Mouse (Mus musculus) liver, embryonic 16.5 days (tissue): Measurements from ENCODE around the gene 4933415A04Rik. TPM values are rescaled to one million over a fixed set of nuclear protein-coding genes. Genes with fewer than 3 reads are reported as not detected.

ENCODE experiments used
- ATAC-seq: fragments of 200-750 bp; cut with Nextera tagmentation; 2 replicates; pipeline ENCODE4 v1.8.0; 2017; ENCODE audit warnings: low read depth, mild to moderate bottlenecking, moderate number of reproducible peaks, moderate library complexity
- H3K27ac ChIP-seq: fragments of 300-500 bp; sonication (generic); 2 replicates; pipeline ENCODE4 v1.5.1; 2014; ENCODE audit warnings: mild to moderate bottlenecking, low read length
- H3K27me3 ChIP-seq: fragments of 300-500 bp; sonication (generic); 2 replicates; pipeline ENCODE4 v1.6.1; 2014; ENCODE audit warnings: low read depth, low read length, mixed read lengths; ENCODE audit not compliant: control insufficient read depth, insufficient read depth
- H3K36me3 ChIP-seq: fragments of 300-500 bp; sonication (generic); 2 replicates; pipeline ENCODE4 v1.6.1; 2014; ENCODE audit warnings: mild to moderate bottlenecking; ENCODE audit not compliant: control insufficient read depth, insufficient read depth
- H3K4me1 ChIP-seq: fragments of 300-500 bp; sonication (generic); 2 replicates; pipeline ENCODE4 v1.6.1; 2014; ENCODE audit warnings: low read depth, low read length, mixed read lengths; ENCODE audit not compliant: control insufficient read depth
- H3K4me2 ChIP-seq: fragments of 300-500 bp; sonication (generic); 2 replicates; pipeline ENCODE4 v1.6.1; 2014; ENCODE audit warnings: low read depth, low read length, mixed read lengths
- H3K4me3 ChIP-seq: fragments of 300-500 bp; sonication (generic); 2 replicates; pipeline ENCODE4 v1.5.1; 2014; ENCODE audit warnings: low read depth, mild to moderate bottlenecking, low read length
- H3K9ac ChIP-seq: fragments of 300-500 bp; sonication (generic); 2 replicates; pipeline ENCODE4 v1.6.1; 2014; ENCODE audit warnings: low read depth, low read length
- H3K9me3 ChIP-seq: fragments of 300-500 bp; sonication (generic); replicated peaks from 2 replicates; pipeline ENCODE4 v1.6.1; 2016; ENCODE audit warnings: low read length; ENCODE audit not compliant: control insufficient read depth
- WGBS: fragments of 180-500 bp; shearing (Covaris S2); extraction: QIAGEN DNeasy Blood & Tissue Kit; methylation state at CpG from one replicate; pipeline ENCODE4 v1.1.7; 2014; ENCODE audit not compliant: insufficient replicate concordance; 5-methylcytosine and 5-hydroxymethylcytosine counted together
- polyA plus RNA-seq: library from polyadenylated mRNA; unstranded; fragments of >200 nt; fragmentation: Nextera tagmentation; extraction: Ambion mirVana; gene quantifications from 2 replicates; pipeline ENCODE4 v1.2.1, GENCODE M21; 2015

4933415A04Rik gene
- polyA plus RNA-seq, 1 experiment from 2014 or later: 0.71 TPM

DNA sequence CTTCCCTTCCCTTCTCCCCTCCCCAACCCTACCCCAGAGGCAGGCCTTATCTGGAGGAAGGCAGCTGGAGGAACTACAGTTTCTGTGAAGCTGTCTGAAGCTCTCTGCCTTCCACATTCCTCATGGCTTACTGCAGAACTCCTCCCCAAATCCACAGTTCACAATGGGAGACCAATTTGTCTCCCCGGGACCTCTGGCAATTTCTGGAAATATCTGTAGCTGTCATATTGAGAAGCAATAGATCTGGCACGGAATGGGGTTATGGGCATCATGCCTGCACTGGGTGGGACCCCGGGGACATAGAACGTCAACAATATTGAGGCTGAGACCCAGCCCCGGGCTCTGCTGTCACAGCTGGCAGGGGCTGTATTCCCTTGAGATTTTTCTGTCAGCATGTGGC, 31.1 kb downstream of the 4933415A04Rik start:
- H3K27ac ChIP-seq: no peak overlapping the region
- no peaks in the 10 kb centered on the region; the same call in 1 of the 2 replicates for H3K4me1 ChIP-seq
- H3K9ac ChIP-seq: no peak overlapping the region
- H3K27me3 ChIP-seq: no peaks in the 10 kb centered on the region
- no peak overlapping the region for H3K4me3 ChIP-seq
- H3K9me3 ChIP-seq: no peaks in the 10 kb centered on the region
- no peaks in the 10 kb centered on the region for H3K36me3 ChIP-seq
- no peak for ATAC-seq
- H3K4me2 ChIP-seq: no peak overlapping the region
- WGBS: 55% methylated on average over 5 of the region's 5 CpGs

DNA sequence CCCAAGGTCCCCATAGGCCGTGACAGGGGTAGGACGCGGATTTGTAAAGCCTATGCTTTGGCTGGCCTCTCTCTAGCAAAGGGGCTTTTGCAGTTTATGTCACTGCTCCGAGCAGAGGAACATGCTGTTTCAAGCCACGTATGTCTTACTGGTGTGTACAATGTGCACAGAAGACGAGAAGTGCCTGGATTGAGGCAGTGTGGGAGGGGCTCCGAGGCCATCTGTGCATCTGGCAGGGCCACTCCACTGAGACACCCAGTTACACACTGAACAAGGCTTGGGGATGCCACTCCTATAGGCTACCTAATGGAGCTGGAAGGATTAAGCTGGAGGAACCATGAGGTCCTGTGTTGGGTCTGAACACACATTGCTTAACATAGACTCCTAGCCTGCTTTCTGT, 31.6 kb downstream of the 4933415A04Rik start:
- no peak for ATAC-seq
- 49% methylated on average over 7 of the region's 7 CpGs for WGBS
- no peak overlapping the region for H3K9ac ChIP-seq

DNA sequence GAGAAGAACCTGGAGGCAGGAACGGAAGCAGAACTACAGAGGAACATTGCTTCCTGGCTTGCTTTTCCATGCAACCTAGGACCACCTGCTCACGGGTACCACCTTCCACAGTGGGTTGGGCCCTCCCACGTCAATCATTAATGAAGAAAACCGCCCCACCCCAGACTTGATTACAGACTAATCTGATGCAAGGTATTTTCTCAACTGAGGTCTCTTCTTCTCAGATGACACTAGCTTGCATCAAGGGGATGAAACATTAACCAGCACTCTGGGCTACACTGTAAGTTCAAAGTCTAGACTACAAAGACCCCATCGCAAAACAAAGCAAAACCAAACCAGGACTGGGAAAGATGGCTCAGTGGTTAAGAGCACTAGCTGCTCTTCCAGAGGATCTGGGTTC, 34.9 kb downstream of the 4933415A04Rik start:
- H3K27ac ChIP-seq: peak overlapping the region; percentile 15; the same call in 1 of the 2 replicates
- H3K9ac ChIP-seq: no peak overlapping the region
- H3K9me3 ChIP-seq: no peaks in the 10 kb centered on the region
- no peaks in the 10 kb centered on the region for H3K27me3 ChIP-seq
- no peak overlapping the region for H3K4me3 ChIP-seq
- peaks cover 3% of the 10 kb centered on the region; the same call in 1 of the 2 replicates for H3K4me1 ChIP-seq
- ATAC-seq: peak; percentile 74
- H3K36me3 ChIP-seq: no peaks in the 10 kb centered on the region
- H3K4me2 ChIP-seq: no peak overlapping the region
- 58% methylated on average over 5 of the region's 5 CpGs for WGBS

More for the DNA sequence above, 31.6 kb downstream of the 4933415A04Rik start:
- no peaks in the 10 kb centered on the region for H3K36me3 ChIP-seq
- no peaks in the 10 kb centered on the region for H3K9me3 ChIP-seq
- no peaks in the 10 kb centered on the region; the same call in 1 of the 2 replicates for H3K4me1 ChIP-seq
- H3K4me3 ChIP-seq: no peak overlapping the region
- H3K4me2 ChIP-seq: no peak overlapping the region
- H3K27me3 ChIP-seq: no peaks in the 10 kb centered on the region
- no peak overlapping the region for H3K27ac ChIP-seq

DNA sequence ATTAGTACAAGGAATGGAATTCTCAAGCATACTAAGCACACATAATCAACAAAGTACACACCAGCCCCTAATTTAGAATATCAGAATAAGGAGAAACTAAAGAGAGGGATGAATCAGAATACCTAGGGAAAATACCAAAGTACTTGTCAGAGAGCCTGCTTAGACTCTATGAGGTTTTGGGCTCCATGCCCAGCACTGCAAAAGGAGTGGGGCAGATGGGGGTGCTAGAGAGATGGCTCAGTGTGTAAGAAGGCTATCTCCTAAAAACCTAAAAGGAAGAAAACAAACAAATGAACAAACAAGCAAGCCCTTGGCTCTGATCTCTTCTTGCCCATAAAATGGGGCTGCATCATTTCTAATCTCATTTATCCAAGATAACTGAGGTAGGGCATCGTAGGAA, 37.5 kb downstream of the 4933415A04Rik start:
- no peak overlapping the region for H3K4me3 ChIP-seq
- peaks cover 5% of the 10 kb centered on the region; the same call in 1 of the 2 replicates for H3K4me1 ChIP-seq
- no peak overlapping the region for H3K27ac ChIP-seq
- no peak for ATAC-seq
- WGBS: 77% methylated on average over 1 of the region's 1 CpGs
- H3K9me3 ChIP-seq: no peaks in the 10 kb centered on the region
- no peaks in the 10 kb centered on the region for H3K27me3 ChIP-seq
- H3K9ac ChIP-seq: no peak overlapping the region
- no peak overlapping the region for H3K4me2 ChIP-seq
- no peaks in the 10 kb centered on the region for H3K36me3 ChIP-seq

DNA sequence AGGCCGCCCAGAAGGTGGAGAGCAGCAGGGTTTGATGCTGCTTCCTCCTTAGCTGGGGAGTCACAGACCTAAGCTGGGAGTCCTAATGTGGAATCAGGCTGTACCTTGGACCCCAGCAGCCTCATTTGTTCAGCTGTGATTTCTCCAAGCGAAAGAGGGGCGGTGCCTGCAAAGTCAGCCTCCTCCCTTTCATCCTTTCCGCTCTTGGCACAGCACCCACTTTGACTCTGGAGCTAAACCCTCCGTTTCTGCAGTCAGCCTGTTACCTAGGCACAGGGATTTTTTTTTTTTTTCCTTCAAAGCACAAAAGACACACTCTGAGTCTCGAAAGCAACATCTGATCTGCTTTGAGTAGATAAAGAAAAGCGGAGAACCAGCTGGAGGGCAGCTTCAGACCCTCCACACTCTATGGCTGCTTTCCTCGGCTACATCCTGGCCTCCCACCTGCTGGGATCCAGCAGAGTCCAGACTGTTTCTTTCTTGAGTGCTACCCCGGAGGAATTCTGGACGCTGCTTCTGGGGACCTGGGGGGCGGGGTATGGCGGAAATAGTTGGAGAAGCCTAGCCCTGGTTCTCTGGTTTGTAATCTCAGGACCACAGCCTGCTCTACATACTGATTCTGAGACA, 39.6 kb downstream of the 4933415A04Rik start:
- H3K4me2 ChIP-seq: peak overlapping the region; percentile 43
- no peaks in the 10 kb centered on the region for H3K36me3 ChIP-seq
- no peaks in the 10 kb centered on the region for H3K9me3 ChIP-seq
- ATAC-seq: peak; percentile 71
- peak overlapping the region; percentile 20 for H3K4me3 ChIP-seq
- WGBS: 17% methylated on average over 12 of the region's 12 CpGs
- peaks cover 5% of the 10 kb centered on the region; the same call in 1 of the 2 replicates for H3K4me1 ChIP-seq
- H3K27ac ChIP-seq: peak overlapping the region; percentile 40
- H3K27me3 ChIP-seq: no peaks in the 10 kb centered on the region
- no peak overlapping the region for H3K9ac ChIP-seq

DNA sequence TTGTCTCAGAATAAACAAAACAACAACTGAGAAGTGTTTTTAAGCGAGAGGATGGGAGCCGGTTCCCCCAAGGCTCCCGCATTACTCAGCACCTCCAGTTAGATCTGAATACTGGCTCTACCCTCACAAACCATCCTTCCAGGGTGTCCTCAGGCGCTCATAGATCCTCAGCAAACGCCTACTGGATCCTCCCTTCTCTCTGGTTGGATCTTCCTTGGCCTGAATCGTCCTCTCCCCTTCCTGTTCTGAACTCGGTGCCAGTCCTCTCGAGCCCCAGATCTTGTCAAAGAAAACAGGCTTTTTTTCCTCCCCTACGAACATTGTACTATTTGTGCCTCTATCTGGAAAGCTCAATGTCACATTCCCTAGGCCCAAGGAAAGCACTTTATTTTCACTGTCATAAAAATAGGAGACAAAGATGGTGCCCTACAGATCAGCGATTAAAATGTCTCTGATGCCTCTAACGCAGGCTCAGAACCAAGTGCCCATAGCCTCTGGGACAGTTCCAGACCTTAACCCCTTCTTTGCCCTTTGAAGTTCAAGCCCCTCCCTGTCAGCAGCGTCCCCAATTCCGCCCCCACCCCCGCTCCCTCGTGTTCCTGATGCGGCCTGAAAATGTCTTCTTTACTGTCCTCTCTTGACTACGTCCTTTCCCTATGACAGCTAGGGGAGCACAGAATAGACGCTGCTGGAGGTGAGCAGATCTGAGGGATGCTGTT, 40.2 kb downstream of the 4933415A04Rik start:
- Histone ChIP-seq H3K36me3 (no peaks in the 10 kb centered on the region), H3K9me3 (no peaks in the 10 kb centered on the region), H3K9ac (no peak overlapping the region), H3K27me3 (no peaks in the 10 kb centered on the region), H3K4me1 (peaks cover 5% of the 10 kb centered on the region; the same call in 1 of the 2 replicates), H3K4me3 (no peak overlapping the region), H3K4me2 (no peak overlapping the region), H3K27ac (no peak overlapping the region; the same call in 1 of the 2 replicates)
- no peak for ATAC-seq
- WGBS: 34% methylated on average over 18 of the region's 18 CpGs

DNA sequence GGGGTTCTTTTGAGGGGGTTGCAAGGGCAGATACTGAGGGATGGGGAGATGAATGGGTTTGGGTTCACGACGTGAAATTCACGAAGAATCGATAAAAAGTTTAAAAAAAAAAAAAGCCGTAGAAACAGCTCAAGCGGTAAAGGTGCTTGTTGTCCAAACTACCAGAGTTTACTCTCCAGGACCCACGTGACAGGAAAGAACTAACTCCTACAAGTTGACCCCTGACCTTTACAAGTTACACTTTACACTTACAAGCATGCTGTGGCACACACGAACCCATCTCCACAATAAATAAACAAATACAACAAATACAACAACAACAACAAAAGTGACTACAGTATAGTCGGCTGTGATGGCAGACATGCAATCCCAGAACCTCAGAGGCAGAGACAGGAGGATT, 44.8 kb downstream of the 4933415A04Rik start:
- no peak overlapping the region for H3K27ac ChIP-seq
- H3K36me3 ChIP-seq: no peaks in the 10 kb centered on the region
- no peaks in the 10 kb centered on the region for H3K9me3 ChIP-seq
- H3K4me2 ChIP-seq: no peak overlapping the region
- H3K4me1 ChIP-seq: peaks cover 11% of the 10 kb centered on the region
- H3K9ac ChIP-seq: no peak overlapping the region
- H3K27me3 ChIP-seq: no peaks in the 10 kb centered on the region
- no peak for ATAC-seq
- no peak overlapping the region for H3K4me3 ChIP-seq
- 61% methylated on average over 9 of the region's 9 CpGs for WGBS

DNA sequence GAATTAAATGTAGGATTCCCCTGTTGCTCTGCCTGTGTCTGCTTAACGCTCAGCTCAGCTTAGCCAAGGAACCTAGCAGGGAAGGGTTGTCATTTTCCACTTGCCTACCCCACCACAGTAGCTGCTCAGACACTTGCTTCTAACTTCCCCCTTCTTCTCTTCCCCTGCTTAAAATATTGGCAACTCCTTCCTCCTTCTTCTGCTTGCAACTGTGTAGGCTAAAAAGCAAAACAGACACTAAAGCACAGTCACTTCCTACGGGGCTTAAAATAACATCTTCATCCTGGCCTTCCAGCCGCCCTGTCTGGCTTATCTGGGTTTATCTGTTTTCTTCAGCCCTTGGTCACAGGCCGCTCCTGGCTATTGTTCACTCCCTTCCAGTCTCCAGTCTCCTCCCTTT, 45.7 kb downstream of the 4933415A04Rik start:
- H3K36me3 ChIP-seq: no peaks in the 10 kb centered on the region
- no peak overlapping the region for H3K27ac ChIP-seq
- no peaks in the 10 kb centered on the region for H3K9me3 ChIP-seq
- H3K4me1 ChIP-seq: peaks cover 7% of the 10 kb centered on the region
- no peak overlapping the region for H3K4me2 ChIP-seq
- WGBS: 10% methylated on average over 4 of the region's 4 CpGs
- no peaks in the 10 kb centered on the region for H3K27me3 ChIP-seq
- H3K4me3 ChIP-seq: no peak overlapping the region
- H3K9ac ChIP-seq: no peak overlapping the region
- no peak for ATAC-seq

DNA sequence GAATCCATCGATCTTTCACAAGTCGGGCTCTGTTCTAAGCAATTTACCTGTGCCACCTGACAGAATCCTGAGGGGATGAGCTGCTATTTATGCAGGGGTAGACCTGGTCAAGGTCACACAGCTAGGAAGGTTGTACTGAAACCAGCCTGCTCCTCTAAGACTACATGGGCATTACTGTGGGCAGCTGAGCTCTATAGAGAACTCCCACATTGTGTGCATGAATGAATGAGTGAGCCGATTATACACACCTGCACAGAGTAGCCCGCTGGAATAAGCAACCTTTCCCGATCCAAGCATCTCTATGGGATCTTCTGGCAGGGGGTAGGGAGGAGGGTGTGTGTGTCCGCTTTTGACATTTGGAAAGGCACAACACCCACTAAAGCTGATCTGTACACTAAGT, 46.3 kb downstream of the 4933415A04Rik start:
- no peaks in the 10 kb centered on the region for H3K36me3 ChIP-seq
- no peak overlapping the region for H3K4me2 ChIP-seq
- peaks cover 7% of the 10 kb centered on the region for H3K4me1 ChIP-seq
- ATAC-seq: no peak
- no peaks in the 10 kb centered on the region for H3K9me3 ChIP-seq
- no peak overlapping the region for H3K4me3 ChIP-seq
- WGBS: 45% methylated on average over 6 of the region's 6 CpGs
- H3K27ac ChIP-seq: no peak overlapping the region
- H3K27me3 ChIP-seq: no peaks in the 10 kb centered on the region
- H3K9ac ChIP-seq: no peak overlapping the region
